Mouse (Mus musculus): ENCODE results near the gene Gm20388.

DNA sequence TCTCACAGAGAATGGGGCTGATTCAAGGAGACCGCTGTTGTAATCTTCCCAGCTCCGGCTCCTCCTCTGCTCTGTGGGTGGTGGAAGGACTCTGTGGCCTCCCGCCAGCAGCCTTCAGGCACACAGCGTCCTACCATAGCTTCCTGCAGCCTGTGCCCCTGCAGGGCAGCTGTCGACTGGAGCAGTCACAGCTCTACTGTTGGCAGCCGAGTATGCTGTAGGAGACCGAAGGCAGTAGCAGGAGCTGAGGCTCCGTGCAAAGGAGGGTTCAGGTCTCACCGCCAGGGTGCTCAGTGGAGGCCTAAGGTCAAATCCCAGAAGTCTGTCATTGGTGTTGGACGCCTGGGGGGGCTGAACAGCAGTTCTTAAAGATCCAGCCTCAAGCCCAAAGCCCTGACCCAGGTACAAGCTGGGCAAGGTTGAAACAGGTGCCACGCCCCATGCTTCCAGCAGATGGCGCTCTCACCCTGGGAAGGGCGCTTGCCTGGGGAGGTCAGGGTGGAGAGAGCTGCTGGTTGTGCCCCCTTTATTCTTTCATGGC is 390.0 kb downstream of the Gm20388 start:
- no peak for TF ChIP-seq MAFK (IDR thresholded peaks at IDR 0.05; ENCODE audit: insufficient read depth, low read depth, low read length)
- no peak for TF ChIP-seq HCFC1 (IDR thresholded peaks at IDR 0.05; ENCODE audit: borderline replicate concordance, insufficient read depth, low read length)
- TF ChIP-seq ZC3H11A (IDR thresholded peaks at IDR 0.05; ENCODE audit: borderline replicate concordance, low read depth, low read length) = no peak
